Mouse (Mus musculus) embryonic facial prominence, embryonic 15.5 days (tissue): ENCODE data around the gene Lcn10. TPM values are rescaled to one million over a fixed set of nuclear protein-coding genes. Genes with fewer than 3 reads are reported as not detected.

Experiments used
- ATAC-seq: fragments of 200-750 bp; cut with Nextera tagmentation; 2 replicates; pipeline ENCODE4 v1.8.0; 2017; ENCODE audit warnings: low read depth, moderate TSS enrichment; ENCODE audit not compliant: insufficient number of reproducible peaks, low FRiP score, low TSS enrichment
- H3K27ac ChIP-seq: fragments of 300-500 bp; sonication (generic); replicated peaks from 2 replicates; pipeline ENCODE4 v1.5.1; 2015; ENCODE audit warnings: mild to moderate bottlenecking, inconsistent platforms
- H3K27me3 ChIP-seq: fragments of 300-500 bp; sonication (generic); 2 replicates; pipeline ENCODE4 v1.6.1; 2015; ENCODE audit warnings: inconsistent platforms
- H3K36me3 ChIP-seq: fragments of 300-500 bp; sonication (generic); 2 replicates; pipeline ENCODE4 v1.6.1; 2015; ENCODE audit warnings: mild to moderate bottlenecking, inconsistent platforms
- H3K4me1 ChIP-seq: fragments of 300-500 bp; sonication (generic); 2 replicates; pipeline ENCODE4 v1.6.1; 2015; ENCODE audit warnings: inconsistent platforms
- H3K4me2 ChIP-seq: fragments of 300-500 bp; sonication (generic); replicated peaks from 2 replicates; pipeline ENCODE4 v1.6.1; 2015; ENCODE audit warnings: mild to moderate bottlenecking, inconsistent platforms
- H3K4me3 ChIP-seq: fragments of 300-500 bp; sonication (generic); replicated peaks from 2 replicates; pipeline ENCODE4 v1.5.1; 2015; ENCODE audit warnings: mild to moderate bottlenecking, inconsistent platforms
- H3K9ac ChIP-seq: fragments of 300-500 bp; sonication (generic); 2 replicates; pipeline ENCODE4 v1.6.1; 2015; ENCODE audit warnings: inconsistent platforms
- H3K9me3 ChIP-seq: fragments of 300-500 bp; sonication (generic); replicated peaks from 2 replicates; pipeline ENCODE4 v1.6.1; 2016; ENCODE audit warnings: inconsistent platforms
- WGBS: fragments of 180-500 bp; shearing (Covaris S2); methylation state at CpG from one replicate; pipeline ENCODE4 v1.1.7; 2015; 5-methylcytosine and 5-hydroxymethylcytosine counted together
- polyA plus RNA-seq: library from polyadenylated mRNA; unstranded; fragments of >200 nt; fragmentation: Nextera tagmentation; extraction: Ambion mirVana; gene quantifications from 2 replicates; pipeline ENCODE4 v1.2.1, GENCODE M21; 2015

Lcn10 gene
- not detected in 2 replicates for polyA plus RNA-seq

- WGBS = 75% methylated on average over 2 of the region's 2 CpGs
- Histone ChIP-seq H3K4me1 (no peaks in the 10 kb centered on the region), H3K4me3 (no peak within 1 kb of the TSS), H3K36me3 (no peaks in the 10 kb centered on the region), H3K9ac (no peak within 1 kb of the TSS), H3K27ac (no peak within 1 kb of the TSS), H3K9me3 (no peaks in the 10 kb centered on the region), H3K27me3 (no peaks in the 10 kb centered on the region), H3K4me2 (no peak within 1 kb of the TSS)
- ATAC-seq = no peak
Measured at GRCm38 (mm10) chr2:25682426-25682825, at the start of gene Lcn10. TSS of gene Lcn10 (plus strand) at chr2:25682726.

DNA sequence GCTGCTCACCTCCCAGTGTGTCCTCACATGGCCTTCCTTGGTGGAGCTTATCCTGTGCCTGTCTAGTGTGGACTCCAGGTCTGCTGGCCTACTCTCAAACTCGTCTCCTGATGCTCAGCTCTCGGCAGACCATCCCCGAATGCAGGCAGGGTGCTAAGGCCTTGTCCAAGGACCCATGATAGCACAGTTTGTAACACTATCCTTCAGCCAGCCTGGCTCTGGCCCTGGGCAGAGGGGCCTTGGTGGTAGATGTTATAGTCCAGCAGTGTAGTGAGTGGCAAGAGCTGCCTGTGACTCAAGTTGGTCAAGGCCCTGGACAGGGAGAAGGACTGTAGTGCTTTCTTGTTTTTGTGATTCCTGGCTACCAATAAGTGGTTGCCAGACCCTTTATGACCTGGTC is 48.9 kb upstream of the Lcn10 start:
- ATAC-seq = no peak
- no peak overlapping the region for H3K27ac ChIP-seq
- no peaks in the 10 kb centered on the region for H3K9me3 ChIP-seq
- H3K4me2 ChIP-seq = no peak overlapping the region
- no peaks in the 10 kb centered on the region for H3K36me3 ChIP-seq
- no peak overlapping the region for H3K9ac ChIP-seq
- no peaks in the 10 kb centered on the region for H3K4me1 ChIP-seq
- 88% methylated on average over 3 of the region's 3 CpGs for WGBS
- no peaks in the 10 kb centered on the region for H3K27me3 ChIP-seq
- no peak overlapping the region for H3K4me3 ChIP-seq

GRCm38 (mm10) chr2:25634046-25634445 is 48.5 kb upstream of the Lcn10 start:
- H3K9me3 ChIP-seq = no peaks in the 10 kb centered on the region

DNA sequence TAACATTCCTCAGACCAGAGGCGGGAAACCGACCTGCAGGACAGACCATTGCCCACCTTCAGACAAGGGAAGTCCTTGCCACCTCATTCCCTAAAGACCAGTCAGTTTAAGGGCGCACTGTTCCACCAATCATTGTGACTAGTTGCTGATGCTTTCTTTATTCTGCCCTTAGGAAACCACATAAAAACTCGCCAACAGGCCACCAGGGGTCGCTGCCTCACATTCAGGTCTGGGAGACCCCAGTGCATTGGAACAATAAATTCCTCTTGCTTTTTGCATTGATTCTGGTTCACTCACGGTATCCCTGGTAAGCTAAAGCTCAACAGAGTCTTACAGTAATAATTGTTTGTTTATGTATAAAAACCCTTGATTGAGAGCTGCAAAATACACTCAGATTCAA is 42.6 kb upstream of the Lcn10 start:
- Histone ChIP-seq H3K9ac (no peak overlapping the region), H3K9me3 (no peaks in the 10 kb centered on the region), H3K36me3 (no peaks in the 10 kb centered on the region), H3K4me2 (no peak overlapping the region), H3K4me1 (no peaks in the 10 kb centered on the region), H3K27me3 (no peaks in the 10 kb centered on the region), H3K4me3 (no peak overlapping the region), H3K27ac (no peak overlapping the region)
- no peak for ATAC-seq
- 19% methylated on average over 6 of the region's 6 CpGs for WGBS

More at GRCm38 (mm10) chr2:25634046-25634445, 48.5 kb upstream of the Lcn10 start:
- Histone ChIP-seq H3K36me3 (no peaks in the 10 kb centered on the region), H3K27ac (no peak overlapping the region), H3K4me1 (no peaks in the 10 kb centered on the region), H3K4me3 (no peak overlapping the region), H3K4me2 (no peak overlapping the region), H3K9ac (no peak overlapping the region), H3K27me3 (no peaks in the 10 kb centered on the region)
- no peak for ATAC-seq
- WGBS = 38% methylated on average over 1 of the region's 1 CpGs

GRCm38 (mm10) chr2:25652902-25653301 is 29.6 kb upstream of the Lcn10 start, which contains the start of gene Lcn8:
TSS of gene Lcn8 (plus strand) at chr2:25653120.
- no peaks in the 10 kb centered on the region for H3K27me3 ChIP-seq
- H3K4me3 ChIP-seq = no peak within 1 kb of the TSS
- no peaks in the 10 kb centered on the region for H3K9me3 ChIP-seq
- no peak for ATAC-seq
- H3K36me3 ChIP-seq = no peaks in the 10 kb centered on the region
- no peaks in the 10 kb centered on the region for H3K4me1 ChIP-seq
- 67% methylated on average over 2 of the region's 2 CpGs for WGBS
- no peak within 1 kb of the TSS for H3K4me2 ChIP-seq
- H3K27ac ChIP-seq = no peak within 1 kb of the TSS
- no peak within 1 kb of the TSS for H3K9ac ChIP-seq

DNA sequence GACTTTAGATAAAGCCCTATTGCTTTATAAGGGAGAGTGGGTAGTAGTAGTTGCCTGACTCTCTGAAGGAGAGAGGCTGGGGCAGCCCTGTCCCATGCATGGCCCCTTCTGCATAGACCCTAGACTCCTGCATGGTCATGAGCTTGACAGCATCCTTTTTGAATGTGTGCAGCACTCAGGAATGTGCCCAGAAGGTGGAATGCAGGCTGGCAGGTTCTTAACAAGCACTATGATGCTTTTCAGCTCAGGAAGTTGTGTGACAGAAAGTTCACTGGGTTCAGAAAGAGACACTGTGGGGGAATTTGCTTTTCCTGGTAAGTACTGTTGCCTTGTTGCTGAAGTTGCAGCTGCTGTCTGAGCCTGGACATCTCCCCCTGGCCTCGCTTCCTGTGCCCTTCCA is 28.0 kb upstream of the Lcn10 start:
- Histone ChIP-seq H3K4me2 (no peak overlapping the region), H3K27me3 (no peaks in the 10 kb centered on the region), H3K27ac (no peak overlapping the region), H3K36me3 (no peaks in the 10 kb centered on the region), H3K9ac (no peak overlapping the region), H3K4me3 (no peak overlapping the region), H3K4me1 (no peaks in the 10 kb centered on the region), H3K9me3 (no peaks in the 10 kb centered on the region)
- ATAC-seq = no peak
- 32% methylated on average over 1 of the region's 1 CpGs for WGBS

GRCm38 (mm10) chr2:25656691-25657090 is 25.8 kb upstream of the Lcn10 start:
- H3K27ac ChIP-seq = no peak overlapping the region
- no peaks in the 10 kb centered on the region for H3K36me3 ChIP-seq
- no peak overlapping the region for H3K4me3 ChIP-seq
- no peaks in the 10 kb centered on the region for H3K4me1 ChIP-seq
- no peak overlapping the region for H3K9ac ChIP-seq
- no peak for ATAC-seq
- H3K4me2 ChIP-seq = no peak overlapping the region
- no peaks in the 10 kb centered on the region for H3K9me3 ChIP-seq
- WGBS = 74% methylated on average over 4 of the region's 4 CpGs
- no peaks in the 10 kb centered on the region for H3K27me3 ChIP-seq

DNA sequence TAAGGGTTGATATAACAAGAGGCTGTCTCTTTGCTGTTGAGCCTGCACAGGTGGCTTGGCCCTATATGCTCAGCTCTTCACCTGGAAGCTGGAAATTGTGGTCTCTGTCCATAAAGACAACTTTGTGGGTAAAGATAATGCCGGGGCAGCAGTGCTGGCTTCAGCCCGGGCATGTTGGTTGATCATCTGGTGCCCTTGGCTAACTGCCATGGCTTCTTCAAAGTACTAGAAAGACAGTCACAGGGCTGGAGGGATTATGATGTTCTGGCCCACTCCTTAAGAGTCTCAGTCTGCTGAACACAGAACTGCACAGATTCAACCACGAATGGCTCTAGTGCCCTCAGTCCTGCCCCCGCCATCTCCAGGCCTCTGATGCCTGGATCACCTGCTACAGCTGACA is 25.3 kb upstream of the Lcn10 start:
- ATAC-seq = no peak
- Histone ChIP-seq H3K9me3 (no peaks in the 10 kb centered on the region), H3K4me1 (no peaks in the 10 kb centered on the region), H3K9ac (no peak overlapping the region), H3K4me3 (no peak overlapping the region), H3K36me3 (no peaks in the 10 kb centered on the region), H3K27me3 (no peaks in the 10 kb centered on the region), H3K4me2 (no peak overlapping the region), H3K27ac (no peak overlapping the region)
- 82% methylated on average over 4 of the region's 4 CpGs for WGBS

DNA sequence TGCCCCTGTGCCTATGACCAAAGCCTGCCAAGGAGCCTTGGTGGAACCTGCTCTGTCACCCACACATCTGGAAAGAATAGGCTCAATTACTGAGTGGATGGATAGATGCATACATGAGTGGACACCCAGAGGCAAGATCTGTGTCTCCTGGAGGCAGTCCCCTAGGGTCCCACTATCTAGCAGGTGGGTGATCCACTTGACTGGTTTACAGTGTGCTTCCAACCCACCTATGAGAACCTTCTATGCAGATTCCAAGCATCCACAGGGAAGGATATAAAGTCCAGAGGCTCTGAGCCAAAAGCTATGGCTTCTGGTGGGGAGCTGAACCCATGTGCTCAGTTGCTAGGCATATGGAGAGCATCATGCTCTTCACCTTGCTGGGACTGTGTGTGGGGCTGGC is 24.9 kb upstream of the Lcn10 start, which contains the start of gene Lcn5:
Lcn5 (plus strand) TSS at position 301 of the 400 bp plus-strand sequence.
- no peaks in the 10 kb centered on the region for H3K9me3 ChIP-seq
- no peak within 1 kb of the TSS for H3K4me2 ChIP-seq
- no peak for ATAC-seq
- H3K36me3 ChIP-seq = no peaks in the 10 kb centered on the region
- H3K4me1 ChIP-seq = no peaks in the 10 kb centered on the region
- H3K27ac ChIP-seq = no peak within 1 kb of the TSS
- H3K27me3 ChIP-seq = no peaks in the 10 kb centered on the region
- H3K4me3 ChIP-seq = no peak within 1 kb of the TSS
- no peak within 1 kb of the TSS for H3K9ac ChIP-seq

DNA sequence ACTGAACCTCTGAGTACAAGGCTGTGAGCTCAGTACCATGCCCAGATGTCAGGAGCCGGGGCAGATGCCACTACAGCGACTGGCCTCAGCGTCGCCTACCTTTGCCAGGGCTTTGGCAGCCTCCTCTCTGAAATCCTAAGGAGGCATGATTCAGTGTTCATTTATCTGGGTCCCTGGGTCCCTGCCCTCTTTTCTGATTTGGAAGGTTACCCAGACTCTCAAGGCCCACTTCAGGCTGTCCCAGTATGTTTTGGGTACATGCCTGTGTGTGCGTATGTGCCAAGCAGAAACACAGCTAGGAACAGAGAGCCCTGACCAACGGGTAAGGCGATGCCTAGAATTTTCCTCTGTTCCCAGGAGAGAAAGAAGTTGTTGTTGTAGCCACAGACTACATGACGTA is 22.2 kb upstream of the Lcn10 start:
- no peaks in the 10 kb centered on the region for H3K36me3 ChIP-seq
- no peak overlapping the region for H3K27ac ChIP-seq
- 81% methylated on average over 8 of the region's 8 CpGs for WGBS
- no peak overlapping the region for H3K4me3 ChIP-seq
- no peak overlapping the region for H3K9ac ChIP-seq
- H3K4me2 ChIP-seq = no peak overlapping the region
- no peaks in the 10 kb centered on the region for H3K27me3 ChIP-seq
- H3K4me1 ChIP-seq = no peaks in the 10 kb centered on the region
- H3K9me3 ChIP-seq = no peaks in the 10 kb centered on the region
- ATAC-seq = no peak

DNA sequence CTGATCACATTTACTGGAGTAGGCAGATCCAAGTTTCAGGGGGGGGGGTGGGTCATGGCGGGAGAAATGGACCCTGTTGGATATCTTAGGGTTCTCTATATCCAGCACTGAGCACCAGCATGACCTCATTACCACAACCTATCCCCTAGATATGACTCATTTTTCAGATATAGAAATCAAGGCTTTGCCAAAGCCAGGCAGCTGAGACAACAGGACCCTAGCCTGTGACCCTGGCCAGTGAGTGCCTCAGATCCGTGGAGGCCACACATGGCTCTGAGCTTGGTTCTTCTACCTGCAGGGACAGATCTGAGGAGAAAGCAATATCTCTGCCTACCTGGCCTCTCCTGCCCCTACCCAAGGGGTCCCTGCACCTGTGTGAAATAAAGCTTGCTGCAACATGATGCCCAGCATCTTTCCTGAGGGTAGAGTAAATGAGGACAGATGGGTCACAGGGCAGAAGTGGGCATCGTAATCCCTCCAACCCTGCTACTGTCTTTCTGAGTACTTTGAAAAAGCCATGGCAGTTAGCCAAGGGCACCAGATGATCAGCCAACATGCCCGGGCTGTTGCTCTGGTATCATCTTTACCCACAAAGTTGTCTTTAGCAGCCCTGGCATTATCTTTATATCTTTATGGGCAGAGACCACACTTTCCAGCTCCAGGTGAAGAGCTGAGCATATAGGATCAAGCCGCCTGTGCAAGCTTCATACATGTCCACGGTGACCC is 21.1 kb upstream of the Lcn10 start:
- Histone ChIP-seq H3K4me3 (no peak overlapping the region), H3K9me3 (no peaks in the 10 kb centered on the region), H3K4me1 (no peaks in the 10 kb centered on the region), H3K36me3 (no peaks in the 10 kb centered on the region), H3K9ac (no peak overlapping the region), H3K27me3 (no peaks in the 10 kb centered on the region), H3K4me2 (no peak overlapping the region), H3K27ac (no peak overlapping the region)
- ATAC-seq = no peak
- WGBS = 79% methylated on average over 6 of the region's 6 CpGs

DNA sequence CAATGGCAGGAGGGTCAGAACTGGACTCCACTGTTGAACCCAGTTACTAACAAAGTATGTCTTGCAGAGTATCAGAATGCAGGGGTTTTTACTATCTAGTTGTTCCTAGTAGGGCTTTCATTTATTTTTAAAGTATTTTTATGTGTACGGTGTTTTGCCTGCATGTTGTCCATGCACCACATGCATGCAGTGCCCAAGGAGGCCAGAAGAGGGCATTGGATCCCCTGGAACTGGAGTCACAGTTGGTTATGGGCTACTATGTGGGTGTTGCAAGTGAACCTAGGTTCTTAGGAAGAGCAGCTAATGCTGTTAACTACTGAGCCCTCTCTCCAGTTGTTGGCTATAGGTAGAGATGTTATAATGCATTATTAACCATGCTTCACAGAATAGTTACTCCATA is 19.0 kb upstream of the Lcn10 start:
- Histone ChIP-seq H3K36me3 (no peaks in the 10 kb centered on the region), H3K27ac (no peak overlapping the region), H3K9ac (no peak overlapping the region), H3K4me2 (no peak overlapping the region), H3K4me1 (no peaks in the 10 kb centered on the region), H3K9me3 (no peaks in the 10 kb centered on the region), H3K4me3 (no peak overlapping the region), H3K27me3 (no peaks in the 10 kb centered on the region)
- ATAC-seq = no peak
- WGBS = 60% methylated on average over 1 of the region's 1 CpGs
